Mouse (Mus musculus) lung, postnatal 14 days (tissue): ENCODE results near the gene Slc26a11.
A peak's percentile ranks its signal among the peaks of the same experiment; 100 is the strongest.

Experiments used
- DNase-seq: peaks from one replicate; pipeline ENCODE4 v3.0.0; 2021

The Slc26a11 gene

GRCm38 (mm10) chr11:119402501-119403160 lies 47.3 kb downstream of the Slc26a11 start:
- no peak for DNase-seq

- peak; percentile 47 for DNase-seq
These were observed 49.3 kb downstream of the Slc26a11 start for GRCm38 (mm10) chr11:119404627-119405026.

GRCm38 (mm10) chr11:119407381-119407780 lies 52.0 kb downstream of the Slc26a11 start:
- no peak for DNase-seq

- DNase-seq, result no peak
These were observed 52.6 kb downstream of the Slc26a11 start for GRCm38 (mm10) chr11:119407977-119408376.

GRCm38 (mm10) chr11:119419327-119420118 lies 64.2 kb downstream of the Slc26a11 start:
- DNase-seq, result no peak

GRCm38 (mm10) chr11:119420426-119420825 lies 65.1 kb downstream of the Slc26a11 start:
- no peak for DNase-seq

- DNase-seq, result peak; percentile 23
These were observed 72.1 kb downstream of the Slc26a11 start for GRCm38 (mm10) chr11:119427431-119427830.

GRCm38 (mm10) chr11:119427986-119428385 lies 72.6 kb downstream of the Slc26a11 start:
- DNase-seq, result no peak

- peak; percentile 68 for DNase-seq
These were observed 73.3 kb downstream of the Slc26a11 start for GRCm38 (mm10) chr11:119428649-119429136.
